Mouse (Mus musculus) liver, embryonic 16.5 days (tissue): ENCODE data around the gene Foxp3. TPM values are rescaled to one million over a fixed set of nuclear protein-coding genes. Genes with fewer than 3 reads are reported as not detected.

ENCODE experiments used
- ATAC-seq: fragments of 200-750 bp; cut with Nextera tagmentation; 2 replicates; pipeline ENCODE4 v1.8.0; 2017; ENCODE audit warnings: low read depth, mild to moderate bottlenecking, moderate number of reproducible peaks, moderate library complexity
- H3K27ac ChIP-seq: fragments of 300-500 bp; sonication (generic); 2 replicates; pipeline ENCODE4 v1.5.1; 2014; ENCODE audit warnings: mild to moderate bottlenecking, low read length
- H3K27me3 ChIP-seq: fragments of 300-500 bp; sonication (generic); 2 replicates; pipeline ENCODE4 v1.6.1; 2014; ENCODE audit warnings: low read depth, low read length, mixed read lengths; ENCODE audit not compliant: control insufficient read depth, insufficient read depth
- H3K36me3 ChIP-seq: fragments of 300-500 bp; sonication (generic); 2 replicates; pipeline ENCODE4 v1.6.1; 2014; ENCODE audit warnings: mild to moderate bottlenecking; ENCODE audit not compliant: control insufficient read depth, insufficient read depth
- H3K4me1 ChIP-seq: fragments of 300-500 bp; sonication (generic); 2 replicates; pipeline ENCODE4 v1.6.1; 2014; ENCODE audit warnings: low read depth, low read length, mixed read lengths; ENCODE audit not compliant: control insufficient read depth
- H3K4me2 ChIP-seq: fragments of 300-500 bp; sonication (generic); 2 replicates; pipeline ENCODE4 v1.6.1; 2014; ENCODE audit warnings: low read depth, low read length, mixed read lengths
- H3K4me3 ChIP-seq: fragments of 300-500 bp; sonication (generic); 2 replicates; pipeline ENCODE4 v1.5.1; 2014; ENCODE audit warnings: low read depth, mild to moderate bottlenecking, low read length
- H3K9ac ChIP-seq: fragments of 300-500 bp; sonication (generic); 2 replicates; pipeline ENCODE4 v1.6.1; 2014; ENCODE audit warnings: low read depth, low read length
- H3K9me3 ChIP-seq: fragments of 300-500 bp; sonication (generic); replicated peaks from 2 replicates; pipeline ENCODE4 v1.6.1; 2016; ENCODE audit warnings: low read length; ENCODE audit not compliant: control insufficient read depth
- WGBS: fragments of 180-500 bp; shearing (Covaris S2); extraction: QIAGEN DNeasy Blood & Tissue Kit; methylation state at CpG from one replicate; pipeline ENCODE4 v1.1.7; 2014; ENCODE audit not compliant: insufficient replicate concordance; 5-methylcytosine and 5-hydroxymethylcytosine counted together
- polyA plus RNA-seq: library from polyadenylated mRNA; unstranded; fragments of >200 nt; fragmentation: Nextera tagmentation; extraction: Ambion mirVana; gene quantifications from 2 replicates; pipeline ENCODE4 v1.2.1, GENCODE M21; 2015

Gene Foxp3
- polyA plus RNA-seq, 1 experiment from 2014 or later = 0.09 TPM

GRCm38 (mm10) chrX:7605575-7605941 lies 32.1 kb downstream of the Foxp3 start:
- Histone ChIP-seq H3K4me3 (peak overlapping the region; percentile 66; the same call in 1 of the 2 replicates), H3K9me3 (no peaks in the 10 kb centered on the region), H3K36me3 (no peaks in the 10 kb centered on the region), H3K9ac (no peak overlapping the region), H3K4me2 (peak overlapping the region; percentile 73), H3K27ac (no peak overlapping the region), H3K4me1 (no peaks in the 10 kb centered on the region; the same call in 1 of the 2 replicates), H3K27me3 (peaks cover 12% of the 10 kb centered on the region)
- ATAC-seq = peak; percentile 6; the same call in 1 of the 2 replicates
- 21% methylated on average over 8 of the region's 8 CpGs for WGBS

DNA sequence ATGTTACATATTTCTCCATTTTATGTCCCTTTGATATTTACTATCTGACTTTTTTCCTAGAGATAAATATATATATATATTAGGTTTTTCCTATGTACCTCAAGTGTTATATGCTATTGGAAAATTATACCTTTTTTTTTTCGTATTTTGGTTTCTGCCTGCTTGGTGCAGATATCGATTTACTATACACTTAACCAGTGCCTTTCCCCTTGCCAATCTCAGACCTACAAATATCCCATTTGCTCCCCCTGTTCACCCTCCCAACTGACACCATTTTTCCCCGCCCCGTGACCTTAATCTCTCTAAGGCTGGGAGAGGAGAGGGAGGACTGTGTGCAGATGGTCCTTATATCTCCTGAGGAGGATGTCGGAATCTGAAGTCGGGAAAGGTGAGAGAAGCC lies 33.3 kb downstream of the Foxp3 start, which contains the start of gene Cacna1f:
Cacna1f (plus strand) TSS at position 301 of the 400 bp plus-strand sequence.
- H3K36me3 ChIP-seq = no peaks in the 10 kb centered on the region
- 50% methylated on average over 6 of the region's 6 CpGs for WGBS
- no peaks in the 10 kb centered on the region for H3K9me3 ChIP-seq
- ATAC-seq = no peak
- no peak within 1 kb of the TSS for H3K4me2 ChIP-seq
- no peak within 1 kb of the TSS for H3K9ac ChIP-seq
- H3K27ac ChIP-seq = no peak within 1 kb of the TSS
- peaks cover 18% of the 10 kb centered on the region for H3K27me3 ChIP-seq
- no peak within 1 kb of the TSS for H3K4me3 ChIP-seq
- H3K4me1 ChIP-seq = no peaks in the 10 kb centered on the region; the same call in 1 of the 2 replicates

GRCm38 (mm10) chrX:7610035-7610434 lies 36.6 kb downstream of the Foxp3 start:
- Histone ChIP-seq H3K27ac (no peak overlapping the region), H3K9ac (no peak overlapping the region), H3K9me3 (no peaks in the 10 kb centered on the region), H3K4me3 (no peak overlapping the region), H3K36me3 (no peaks in the 10 kb centered on the region), H3K4me2 (peak overlapping the region; percentile 36), H3K4me1 (no peaks in the 10 kb centered on the region; the same call in 1 of the 2 replicates), H3K27me3 (peaks cover 18% of the 10 kb centered on the region)
- no peak for ATAC-seq
- WGBS = 25% methylated on average over 21 of the region's 21 CpGs

- Histone ChIP-seq H3K9me3 (no peaks in the 10 kb centered on the region), H3K4me2 (peak overlapping the region; percentile 36), H3K4me3 (peak overlapping the region; percentile 15; the same call in 1 of the 2 replicates), H3K27me3 (peaks cover 18% of the 10 kb centered on the region), H3K27ac (no peak overlapping the region), H3K36me3 (no peaks in the 10 kb centered on the region), H3K4me1 (no peaks in the 10 kb centered on the region; the same call in 1 of the 2 replicates), H3K9ac (no peak overlapping the region)
- ATAC-seq = no peak
- WGBS = 27% methylated on average over 26 of the region's 26 CpGs
These were observed 37.3 kb downstream of the Foxp3 start for GRCm38 (mm10) chrX:7610536-7611258.

DNA sequence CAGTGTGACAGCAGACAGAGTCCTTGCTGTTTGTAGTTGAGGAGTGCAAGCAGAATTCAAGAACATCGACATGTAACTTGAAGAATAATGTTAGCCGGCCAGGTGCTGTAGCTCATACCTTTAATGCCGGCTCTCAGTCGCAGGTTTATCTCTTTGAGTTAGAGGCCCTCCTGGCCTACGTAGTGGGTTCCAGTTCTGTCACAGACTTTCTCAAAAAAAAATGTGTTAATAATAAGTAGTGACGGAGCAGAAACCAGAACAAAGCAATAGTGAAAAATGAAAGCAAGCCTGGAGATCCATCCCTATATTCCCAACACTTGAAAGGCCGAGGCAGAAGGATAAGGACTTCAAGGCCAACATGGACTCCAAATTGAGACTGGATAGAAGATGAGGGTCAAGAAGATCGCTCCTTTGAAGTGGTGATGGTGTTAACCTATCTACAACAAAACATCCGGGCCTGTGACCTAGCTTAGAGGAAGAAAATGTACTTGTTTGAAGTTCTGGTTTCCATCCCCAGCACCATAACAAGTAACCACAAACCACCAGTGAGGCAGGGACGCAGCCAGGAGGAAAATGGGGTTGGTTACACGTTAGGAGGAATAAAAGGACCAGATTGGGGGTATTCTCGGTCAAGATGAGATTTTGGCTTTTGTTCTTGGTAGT lies 44.6 kb downstream of the Foxp3 start:
- H3K4me3 ChIP-seq = no peak overlapping the region
- WGBS = 54% methylated on average over 12 of the region's 12 CpGs
- ATAC-seq = no peak

DNA sequence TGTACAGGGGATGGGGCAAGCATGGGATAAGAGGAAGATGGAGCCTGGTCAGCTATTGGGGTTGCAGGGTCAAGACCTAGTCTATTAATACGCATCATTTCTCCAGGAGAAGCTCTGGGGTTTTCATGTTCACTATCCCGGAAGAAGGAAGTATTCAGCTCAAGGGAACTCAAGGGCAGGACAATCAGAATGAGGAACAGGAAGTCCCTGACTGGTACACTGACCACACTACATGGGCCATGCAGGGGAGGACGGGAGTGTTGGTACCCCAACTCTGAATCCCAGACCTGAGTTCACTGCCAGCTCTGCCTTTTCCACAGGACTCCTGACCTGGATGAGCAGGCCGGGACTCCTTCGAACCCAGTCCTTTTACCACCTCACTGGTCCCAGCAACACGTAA lies 59.1 kb downstream of the Foxp3 start:
- H3K4me3 ChIP-seq = no peak overlapping the region
- no peak overlapping the region for H3K27ac ChIP-seq

More for the DNA sequence above, 44.6 kb downstream of the Foxp3 start:
- H3K9ac ChIP-seq = no peak overlapping the region
- H3K9me3 ChIP-seq = no peaks in the 10 kb centered on the region
- H3K36me3 ChIP-seq = no peaks in the 10 kb centered on the region
- H3K27me3 ChIP-seq = no peaks in the 10 kb centered on the region
- no peaks in the 10 kb centered on the region for H3K4me1 ChIP-seq
- H3K4me2 ChIP-seq = no peak overlapping the region
- H3K27ac ChIP-seq = no peak overlapping the region

DNA sequence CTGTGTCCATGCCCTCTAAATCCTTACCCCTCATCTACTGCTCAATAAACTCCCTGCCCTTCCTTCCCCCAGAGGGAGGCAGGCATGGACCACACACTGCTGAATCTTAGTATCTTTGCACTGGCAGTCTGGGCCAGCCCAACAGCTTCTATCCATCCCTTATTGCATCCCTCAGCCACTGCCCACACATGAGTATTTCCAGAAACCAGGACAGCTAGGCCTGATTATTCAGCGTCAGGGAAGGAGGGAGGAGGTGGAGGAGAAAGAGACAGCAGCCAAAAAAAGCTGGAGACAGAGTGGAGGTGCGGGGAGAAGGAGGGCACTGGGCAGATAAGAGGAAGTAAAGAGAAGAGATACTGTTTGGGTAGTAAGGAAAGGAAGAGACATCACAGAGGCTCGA lies 61.7 kb downstream of the Foxp3 start:
- 33% methylated on average over 3 of the region's 3 CpGs for WGBS
- Histone ChIP-seq H3K4me2 (no peak overlapping the region), H3K27ac (no peak overlapping the region), H3K4me1 (peaks cover 4% of the 10 kb centered on the region), H3K36me3 (no peaks in the 10 kb centered on the region), H3K9me3 (no peaks in the 10 kb centered on the region), H3K9ac (no peak overlapping the region), H3K27me3 (peaks cover 10% of the 10 kb centered on the region), H3K4me3 (no peak overlapping the region)
- no peak for ATAC-seq

More for the DNA sequence above, 59.1 kb downstream of the Foxp3 start:
- H3K27me3 ChIP-seq = no peaks in the 10 kb centered on the region
- ATAC-seq = no peak
- no peaks in the 10 kb centered on the region for H3K36me3 ChIP-seq
- H3K4me2 ChIP-seq = no peak overlapping the region
- no peaks in the 10 kb centered on the region for H3K9me3 ChIP-seq
- H3K4me1 ChIP-seq = no peaks in the 10 kb centered on the region
- WGBS = 54% methylated on average over 6 of the region's 6 CpGs
- no peak overlapping the region for H3K9ac ChIP-seq

DNA sequence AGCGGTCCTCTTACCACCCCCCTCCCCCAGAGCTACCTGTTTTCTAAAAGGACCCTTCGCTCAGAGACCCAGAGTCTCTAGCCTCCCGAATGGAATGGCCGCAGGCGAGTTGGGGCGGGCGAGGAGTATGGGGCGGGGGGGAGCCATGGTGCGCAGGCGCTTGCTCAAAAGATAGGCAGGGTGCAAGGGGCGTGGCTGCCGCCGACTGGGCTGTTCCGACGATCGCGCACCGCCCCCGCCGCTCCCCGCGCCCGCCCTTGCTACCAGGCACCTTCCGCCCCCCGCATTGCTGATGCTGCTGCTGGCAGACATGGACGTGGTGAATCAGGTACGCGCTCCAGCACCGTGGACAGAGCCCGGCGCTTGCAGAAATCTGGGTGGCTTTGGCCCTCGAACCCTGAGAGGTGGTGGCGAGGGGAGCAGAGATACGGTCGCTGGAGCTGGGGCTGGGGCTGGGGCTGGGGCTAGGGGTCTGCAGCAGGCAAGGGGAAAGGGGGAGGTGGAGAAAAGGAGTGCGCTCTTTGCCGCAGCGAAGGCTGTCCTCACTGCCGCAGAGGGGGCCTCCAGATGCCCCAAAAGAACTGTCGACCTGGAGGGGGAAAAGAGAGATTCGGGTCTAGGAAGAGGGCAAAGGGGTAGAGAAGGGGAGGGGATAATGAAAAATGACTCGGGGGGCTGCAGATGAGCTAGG lies 65.1 kb downstream of the Foxp3 start, which contains the start of gene Syp:
Syp (plus strand) TSS at position 71 of the 691 bp plus-strand sequence.
- H3K4me1 ChIP-seq = peaks cover 7% of the 10 kb centered on the region
- peaks cover 14% of the 10 kb centered on the region for H3K27me3 ChIP-seq
- H3K27ac ChIP-seq = no peak within 1 kb of the TSS
- H3K4me3 ChIP-seq = peak within 1 kb of the TSS; percentile 41
- 16% methylated on average over 41 of the region's 42 CpGs for WGBS
- H3K9me3 ChIP-seq = no peaks in the 10 kb centered on the region
- H3K36me3 ChIP-seq = no peaks in the 10 kb centered on the region
- peak within 1 kb of the TSS; percentile 40; the same call in 1 of the 2 replicates for H3K9ac ChIP-seq
- H3K4me2 ChIP-seq = peak within 1 kb of the TSS; percentile 54
- ATAC-seq = peak; percentile 90
